Mouse (Mus musculus) MEL (cell line): ENCODE measurements around the gene Zfp950. TPM values are rescaled to one million over a fixed set of nuclear protein-coding genes. Genes with fewer than 3 reads are reported as not detected.

Source experiments
- DNase-seq: peaks from one replicate; pipeline ENCODE4 v3.0.0; 2011; ENCODE audit warnings: low read depth, low spot score
- H3K27ac ChIP-seq: 2 replicates; pipeline ENCODE4 v1.5.1; 2012; ENCODE audit warnings: low read depth, mild to moderate bottlenecking, control low read depth, low read length, moderate library complexity; ENCODE audit not compliant: control insufficient read depth
- H3K27me3 ChIP-seq, 2 experiments: fragments of 150-350 bp in 1 of 2; sonication (generic) in 1 of 2; 2 replicates each; pipeline ENCODE4 v1.6.1; 2012; ENCODE audit warnings: low read length in 2 of 2, mild to moderate bottlenecking in 2 of 2, improper control_type of control experiment in 1 of 2, moderate library complexity in 1 of 2; ENCODE audit not compliant: insufficient read depth in 2 of 2, control insufficient read depth in 1 of 2
- H3K36me3 ChIP-seq, 2 experiments: 2 replicates each; pipeline ENCODE4 v1.6.1; 2012 to 2014; ENCODE audit warnings: low read length in 2 of 2, improper control_type of control experiment in 1 of 2, inconsistent platforms in 1 of 2, mild to moderate bottlenecking in 1 of 2; ENCODE audit not compliant: insufficient read depth in 2 of 2, control insufficient read depth in 1 of 2
- H3K4me1 ChIP-seq, 2 experiments: fragments of 150-350 bp in 1 of 2; sonication (generic) in 1 of 2; 2 replicates each; pipeline ENCODE4 v1.6.1; 2012; ENCODE audit warnings: low read length in 2 of 2, improper control_type of control experiment in 1 of 2, mild to moderate bottlenecking in 1 of 2; ENCODE audit not compliant: insufficient read depth in 2 of 2, control insufficient read depth in 1 of 2
- H3K4me3 ChIP-seq, 2 experiments: fragments of 150-350 bp in 1 of 2; sonication (generic) in 1 of 2; 2 replicates each; pipeline ENCODE4 v1.5.1; 2012; ENCODE audit warnings: low read depth in 2 of 2, low read length in 2 of 2, mild to moderate bottlenecking in 2 of 2, moderate library complexity in 2 of 2, control low read depth in 1 of 2, improper control_type of control experiment in 1 of 2; ENCODE audit not compliant: control insufficient read depth in 1 of 2, insufficient read depth in 1 of 2
- H3K79me2 ChIP-seq: 2 replicates; pipeline ENCODE4 v1.6.1; 2012; ENCODE audit warnings: mild to moderate bottlenecking, low read length, moderate library complexity; ENCODE audit not compliant: control insufficient read depth, poor library complexity, insufficient read depth
- H3K9ac ChIP-seq: 2 replicates; pipeline ENCODE4 v1.6.1; 2012; ENCODE audit warnings: low read depth, mild to moderate bottlenecking, control low read depth, low read length, moderate library complexity; ENCODE audit not compliant: control insufficient read depth, poor library complexity, severe bottlenecking
- H3K9me3 ChIP-seq: fragments of 150-350 bp; sonication (generic); replicated peaks from 2 replicates; pipeline ENCODE4 v1.6.1; 2012; ENCODE audit warnings: mild to moderate bottlenecking, low read length, improper control_type of control experiment, moderate library complexity; ENCODE audit not compliant: insufficient read depth
- CHD1 ChIP-seq: IDR thresholded peaks from 2 replicates; pipeline ENCODE4 v1.6.1; 2012; ENCODE audit warnings: low read depth, mild to moderate bottlenecking, inconsistent platforms, low read length, improper control_type of control experiment
- EP300 ChIP-seq, 2 experiments: IDR thresholded peaks; 2 replicates each; pipeline ENCODE4 v1.6.1; 2011; ENCODE audit warnings: improper control_type of control experiment in 2 of 2, low read length in 2 of 2, low read depth in 1 of 2, mild to moderate bottlenecking in 1 of 2
- ETS1 ChIP-seq: IDR thresholded peaks from 2 replicates; pipeline ENCODE4 v1.6.1; 2012; ENCODE audit warnings: low read depth, mild to moderate bottlenecking, inconsistent platforms, low read length, improper control_type of control experiment, moderate library complexity
- GATA1 ChIP-seq: IDR thresholded peaks from 2 replicates; pipeline ENCODE4 v1.6.1; 2011; ENCODE audit warnings: low read depth, low read length, improper control_type of control experiment
- MAFK ChIP-seq: IDR thresholded peaks from 2 replicates; pipeline ENCODE4 v1.6.1; 2011; ENCODE audit warnings: low read depth, mild to moderate bottlenecking, low read length, improper control_type of control experiment, borderline replicate concordance
- MXI1 ChIP-seq: IDR thresholded peaks from 2 replicates; pipeline ENCODE4 v1.6.1; 2011; ENCODE audit warnings: mild to moderate bottlenecking, low read depth, low read length, improper control_type of control experiment
- MYC ChIP-seq: IDR thresholded peaks from 2 replicates; pipeline ENCODE4 v1.6.1; 2011; ENCODE audit warnings: low read depth, mild to moderate bottlenecking, low read length, improper control_type of control experiment, moderate library complexity
- POLR2A ChIP-seq, 2 experiments: IDR thresholded peaks; 2 replicates each; pipeline ENCODE4 v1.6.1; 2011 to 2012; ENCODE audit warnings: low read length in 2 of 2, mild to moderate bottlenecking in 2 of 2, control low read depth in 1 of 2, improper control_type of control experiment in 1 of 2, low read depth in 1 of 2, moderate library complexity in 1 of 2; ENCODE audit not compliant: control insufficient read depth in 1 of 2, insufficient read depth in 1 of 2, poor library complexity in 1 of 2
- POLR2AphosphoS2 ChIP-seq: IDR thresholded peaks from 2 replicates; pipeline ENCODE4 v1.6.1; 2011; ENCODE audit warnings: low read length, improper control_type of control experiment
- SMC3 ChIP-seq: IDR thresholded peaks from 2 replicates; pipeline ENCODE4 v1.6.1; 2011; ENCODE audit warnings: low read depth, low read length, improper control_type of control experiment
- TBP ChIP-seq: IDR thresholded peaks from 2 replicates; pipeline ENCODE4 v1.8.0; 2011; ENCODE audit warnings: low read depth, low read length, improper control_type of control experiment
- TCF12 ChIP-seq: IDR thresholded peaks from 2 replicates; pipeline ENCODE4 v1.6.1; 2014; ENCODE audit warnings: low read depth, mild to moderate bottlenecking, inconsistent platforms, low read length, improper control_type of control experiment, moderate library complexity
- ZKSCAN1 ChIP-seq: IDR thresholded peaks from 2 replicates; pipeline ENCODE4 v1.6.1; 2012; ENCODE audit warnings: low read depth, mild to moderate bottlenecking, inconsistent platforms, low read length, improper control_type of control experiment, moderate library complexity
- ZNF384 ChIP-seq: IDR thresholded peaks from 2 replicates; pipeline ENCODE4 v1.6.1; 2012; ENCODE audit warnings: low read depth, mild to moderate bottlenecking, inconsistent platforms, low read length, improper control_type of control experiment
- polyA plus RNA-seq, 2 experiments: library from polyadenylated mRNA; stranded (reverse) in 1 of 2; unstranded in 1 of 2; fragments of >175 nt in 1 of 2; fragments of >200 nt in 1 of 2; gene quantifications; 2 replicates each; pipeline versions ENCODE4 v1.2.1 to v1.2.4; 2012; ENCODE audit warnings: low replicate concordance in 2 of 2, low read depth in 1 of 2; ENCODE audit not compliant: insufficient read length in 2 of 2, insufficient read depth in 1 of 2, missing spikeins in 1 of 2
- total RNA-seq: library from RNA; depleted of rRNA; stranded (reverse); fragments of 300-350 nt; gene quantifications from 2 replicates; pipeline ENCODE4 v1.2.3, GENCODE M21; 2012

The Zfp950 gene
- total and polyA plus RNA-seq, 3 experiments = 5.4 to 113 (median 12.1) TPM

- H3K36me3 ChIP-seq = no peaks in the 10 kb centered on the region
- H3K9ac ChIP-seq = no peak overlapping the region
- H3K9me3 ChIP-seq = no peaks in the 10 kb centered on the region
- no peak overlapping the region for H3K4me3 ChIP-seq
- no peaks in the 10 kb centered on the region for H3K27me3 ChIP-seq
- H3K4me1 ChIP-seq = no peaks in the 10 kb centered on the region
- H3K79me2 ChIP-seq = no peaks in the 10 kb centered on the region
- TF ChIP-seq GATA1 = no peak
- TF ChIP-seq POLR2A (IDR thresholded peaks at IDR 0.05; ENCODE audit: control insufficient read depth in 1 of 2, insufficient read depth in 1 of 2, low read depth in 1 of 2, low read length in 2 of 2, poor library complexity in 1 of 2) = no peak
- TF ChIP-seq SMC3 = no peak
- no peak for TF ChIP-seq ZNF384
- TF ChIP-seq POLR2AphosphoS2 = no peak
- TF ChIP-seq ZKSCAN1 = no peak
- no peak for TF ChIP-seq EP300 (IDR thresholded peaks at IDR 0.05; ENCODE audit: low read depth in 1 of 2, low read length in 2 of 2)
- TF ChIP-seq, all 39 proteins: peak for 0
- no peak overlapping the region for H3K27ac ChIP-seq
- no peak for DNase-seq
Measured at GRCm38 (mm10) chr19:61039151-61039550, 101.5 kb downstream of the Zfp950 start.

- no peaks in the 10 kb centered on the region for H3K9me3 ChIP-seq
- H3K4me3 ChIP-seq = no peak overlapping the region
- peak; percentile 64 for DNase-seq
- H3K79me2 ChIP-seq = no peaks in the 10 kb centered on the region
- 0 out of 2 replicates have a peak overlapping the region, but pooled peaks have one; percentile 6 for H3K27ac ChIP-seq
- no peaks in the 10 kb centered on the region for H3K27me3 ChIP-seq
- peak; percentile 50; the same call in 1 of the 2 replicates for TF ChIP-seq ETS1
- TF ChIP-seq SMC3 = no peak
- TF ChIP-seq GATA1 = peak; percentile 72
- peak; percentile 49 to 60; a peak in 3 of 4 replicates for TF ChIP-seq EP300 (IDR thresholded peaks at IDR 0.05; ENCODE audit: low read depth in 1 of 2, low read length in 2 of 2)
- TF ChIP-seq MYC = no peak
- TF ChIP-seq MXI1 = no peak
- no peak for TF ChIP-seq MAFK
- TF ChIP-seq TCF12 = peak; percentile 65
- TF ChIP-seq ZNF384 = peak; percentile 70
- TF ChIP-seq TBP = no peak
- no peak for TF ChIP-seq CHD1
- peaks cover 0 to 12% of the 10 kb centered on the region in 2 experiments; a peak in 2 of 4 replicates for H3K36me3 ChIP-seq
- H3K4me1 ChIP-seq = peaks cover 6 to 13% of the 10 kb centered on the region in 2 experiments
- no peak overlapping the region for H3K9ac ChIP-seq
Measured at GRCm38 (mm10) chr19:61031570-61031969, 109.1 kb downstream of the Zfp950 start.
